Comparison of ENCODE assay signal across 20 mouse cellular contexts in the genomic region with DNA sequence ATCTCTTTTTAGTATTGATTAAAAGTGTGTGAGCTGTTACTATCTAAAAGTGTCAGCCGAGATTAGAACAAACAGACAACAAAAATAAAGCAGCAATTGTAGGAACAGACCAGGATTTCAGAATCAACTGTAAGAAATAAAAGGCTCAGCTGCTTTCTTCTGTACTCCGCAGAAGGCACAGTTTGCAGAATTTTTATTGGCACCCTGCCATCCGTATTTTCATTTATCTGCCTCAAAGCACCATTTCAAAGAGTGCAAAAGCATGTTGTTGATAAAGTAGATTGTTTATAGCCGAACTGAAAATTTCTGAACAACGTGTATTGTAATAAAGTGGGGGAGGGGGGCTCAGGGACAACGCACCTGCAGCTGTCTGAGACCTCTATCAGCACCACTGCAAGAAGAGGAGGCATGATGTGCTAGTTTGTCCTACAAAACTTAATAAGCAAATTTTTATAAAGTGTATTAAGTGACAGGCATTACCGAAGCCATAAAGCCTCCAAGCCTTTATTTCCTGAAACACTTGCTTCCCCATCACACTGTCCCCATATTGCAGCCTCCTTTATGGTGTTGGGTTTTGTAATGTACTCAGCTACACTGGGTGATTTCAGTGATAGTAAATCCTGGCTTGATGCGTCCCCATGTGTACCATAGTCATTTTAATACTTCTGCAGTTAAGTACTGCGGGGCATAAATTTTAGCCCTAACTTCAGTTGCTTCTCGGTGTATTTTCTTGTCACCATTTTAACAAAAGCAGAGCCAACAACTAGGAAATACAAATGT.
DNase-seq lines count a peak whose midpoint lies in the region; ATAC-seq and TF ChIP-seq lines count a peak whose summit lies in the region.
"Had no signal": no experiment of that assay in that cellular context is flagged by ENCODE, and none has a peak within 500 bp of the region (broad histone marks: within the 10 kb centered on the region; RNA-seq: fewer than 3 reads in every experiment).

No protein-coding gene starts in this region.

- no peaks in the 10 kb centered on the region for H3K9me3 ChIP-seq in forebrain, embryonic 15.5 days
- H3K9me3 ChIP-seq in forebrain, embryonic 10.5 days: no peaks in the 10 kb centered on the region
- no peaks in the 10 kb centered on the region for H3K9me3 ChIP-seq in midbrain, embryonic 14.5 days (ENCODE audit: control insufficient read depth, low read length)
- no peaks in the 10 kb centered on the region for H3K9me3 ChIP-seq in midbrain, embryonic 10.5 days (replicated peaks)
- no peaks in the 10 kb centered on the region for H3K9me3 ChIP-seq in neural tube, embryonic 15.5 days (replicated peaks)
- H3K9me3 ChIP-seq: embryonic facial prominence, embryonic 10.5 days; heart, embryonic 10.5 days; hindbrain, embryonic 13.5 days; intestine, embryonic 15.5 days had no signal

- no peaks in the 10 kb centered on the region for H3K27me3 ChIP-seq in forebrain, embryonic 15.5 days
- no peaks in the 10 kb centered on the region for H3K27me3 ChIP-seq in forebrain, embryonic 10.5 days (ENCODE audit: poor library complexity, severe bottlenecking)
- no peaks in the 10 kb centered on the region for H3K27me3 ChIP-seq in midbrain, embryonic 14.5 days (ENCODE audit: control insufficient read depth, insufficient read depth, low read length)
- no peaks in the 10 kb centered on the region for H3K27me3 ChIP-seq in midbrain, embryonic 10.5 days (ENCODE audit: low read depth, poor library complexity, severe bottlenecking)
- no peaks in the 10 kb centered on the region for H3K27me3 ChIP-seq in neural tube, embryonic 15.5 days (replicated peaks)
- no peaks in the 10 kb centered on the region for H3K27me3 ChIP-seq in heart, adult 2 months (ENCODE audit: control insufficient read depth, insufficient read depth, low read length)
- H3K27me3 ChIP-seq: CH12.LX; hindbrain, embryonic 13.5 days; intestine, embryonic 15.5 days had no signal

- no peak overlapping the region for H3K4me3 ChIP-seq in forebrain, embryonic 15.5 days
- H3K4me3 ChIP-seq in forebrain, embryonic 10.5 days: no peak overlapping the region
- no peak overlapping the region for H3K4me3 ChIP-seq in midbrain, embryonic 14.5 days (replicated peaks; ENCODE audit: low read depth, low read length)
- no peak overlapping the region for H3K4me3 ChIP-seq in midbrain, embryonic 10.5 days
- H3K4me3 ChIP-seq in neural tube, embryonic 15.5 days (replicated peaks): no peak overlapping the region
- H3K4me3 ChIP-seq in heart, adult 2 months: no peak overlapping the region
- H3K4me3 ChIP-seq: embryonic facial prominence, embryonic 10.5 days; heart, embryonic 10.5 days; hindbrain, embryonic 13.5 days; intestine, embryonic 15.5 days had no signal

- no peak for TF ChIP-seq POLR2A in brain, embryonic 14.5 days (IDR thresholded peaks at IDR 0.05; ENCODE audit: borderline replicate concordance, extremely low read depth, insufficient read depth, insufficient read length, poor library complexity, severe bottlenecking)
- TF ChIP-seq POLR2A in heart, adult 2 months (IDR thresholded peaks at IDR 0.05; ENCODE audit: insufficient read depth, low read depth, low read length): no peak

- H3K27ac ChIP-seq in forebrain, embryonic 15.5 days (replicated peaks): 0 out of 2 replicates have a peak overlapping the region, but pooled peaks have one; percentile 21
- no peak overlapping the region for H3K27ac ChIP-seq in forebrain, embryonic 10.5 days
- no peak overlapping the region for H3K27ac ChIP-seq in midbrain, embryonic 14.5 days (replicated peaks; ENCODE audit: low read depth, low read length)
- H3K27ac ChIP-seq in midbrain, embryonic 10.5 days (replicated peaks): no peak overlapping the region
- H3K27ac ChIP-seq in neural tube, embryonic 15.5 days (replicated peaks): no peak overlapping the region
- H3K27ac ChIP-seq in heart, adult 2 months: no peak overlapping the region
- H3K27ac ChIP-seq: embryonic facial prominence, embryonic 10.5 days; heart, embryonic 10.5 days; hindbrain, embryonic 13.5 days; intestine, embryonic 15.5 days had no signal

- TF ChIP-seq EP300 in heart, adult 2 months (IDR thresholded peaks at IDR 0.05; ENCODE audit: insufficient read depth, low read depth, low read length): no peak

- 69% methylated on average over 10 of the region's 10 CpGs for WGBS in forebrain, embryonic 15.5 days
- 89% methylated on average over 10 of the region's 10 CpGs for WGBS in forebrain, embryonic 10.5 days
- 87% methylated on average over 10 of the region's 10 CpGs for WGBS in midbrain, embryonic 14.5 days
- 92% methylated on average over 10 of the region's 10 CpGs for WGBS in midbrain, embryonic 10.5 days
- WGBS in neural tube, embryonic 15.5 days: 54% methylated on average over 10 of the region's 10 CpGs
- WGBS in heart, adult 2 months: 58% methylated on average over 10 of the region's 10 CpGs

- no peak; the same call in 1 of the 2 replicates for ATAC-seq in forebrain, embryonic 15.5 days (replicated peaks)
- ATAC-seq in midbrain, embryonic 14.5 days (ENCODE audit: low FRiP score, low TSS enrichment): no peak
- ATAC-seq in neural tube, embryonic 15.5 days (ENCODE audit: low FRiP score): peak; percentile 55; the same call in 1 of the 2 replicates
- ATAC-seq: activated CD4-positive, CD25-positive, alpha-beta regulatory T cell, adult 4 months; intestine, embryonic 15.5 days; Patski had no signal

- no peaks in the 10 kb centered on the region for H3K79me2 ChIP-seq in heart, adult 2 months (replicated peaks; ENCODE audit: control insufficient read depth, insufficient read depth, low read length)

- no peak overlapping the region for H3K4me2 ChIP-seq in forebrain, embryonic 15.5 days (replicated peaks)
- no peak overlapping the region for H3K4me2 ChIP-seq in midbrain, embryonic 14.5 days (ENCODE audit: low read length)
- H3K4me2 ChIP-seq in neural tube, embryonic 15.5 days: no peak overlapping the region
- H3K4me2 ChIP-seq: hindbrain, embryonic 13.5 days; intestine, embryonic 15.5 days had no signal

- no peaks in the 10 kb centered on the region for H3K36me3 ChIP-seq in forebrain, embryonic 15.5 days
- no peaks in the 10 kb centered on the region for H3K36me3 ChIP-seq in forebrain, embryonic 10.5 days (replicated peaks)
- H3K36me3 ChIP-seq in midbrain, embryonic 14.5 days (ENCODE audit: control insufficient read depth, insufficient read depth, low read length): no peaks in the 10 kb centered on the region
- H3K36me3 ChIP-seq in midbrain, embryonic 10.5 days: no peaks in the 10 kb centered on the region
- H3K36me3 ChIP-seq in neural tube, embryonic 15.5 days: no peaks in the 10 kb centered on the region
- no peaks in the 10 kb centered on the region for H3K36me3 ChIP-seq in heart, adult 2 months (ENCODE audit: control insufficient read depth, insufficient read depth, low read length)
- H3K36me3 ChIP-seq: embryonic facial prominence, embryonic 10.5 days; heart, embryonic 10.5 days; hindbrain, embryonic 13.5 days; intestine, embryonic 15.5 days had no signal

- DNase-seq in forebrain, embryonic 10.5 days (ENCODE audit: extremely low spot score, low spot score): no peak
- peak; percentile 18 for DNase-seq in midbrain, embryonic 14.5 days
- no peak for DNase-seq in midbrain, embryonic 10.5 days (ENCODE audit: low spot score)
- peak; percentile 63 for DNase-seq in brain, embryonic 14.5 days (ENCODE audit: low read depth)
- no peak for DNase-seq in heart, adult 2 months
- DNase-seq: adrenal gland, postnatal 14 days; cerebellum, adult 2 months; gastrocnemius, postnatal 36 days; heart, adult 11 months; heart, postnatal 10 days; heart, postnatal 4 days had no signal

- H3K4me1 ChIP-seq in forebrain, embryonic 15.5 days: peaks cover 6% of the 10 kb centered on the region
- H3K4me1 ChIP-seq in forebrain, embryonic 10.5 days: no peaks in the 10 kb centered on the region
- no peaks in the 10 kb centered on the region for H3K4me1 ChIP-seq in midbrain, embryonic 14.5 days (ENCODE audit: control insufficient read depth, insufficient read depth, low read length)
- H3K4me1 ChIP-seq in midbrain, embryonic 10.5 days: no peaks in the 10 kb centered on the region
- H3K4me1 ChIP-seq in neural tube, embryonic 15.5 days: 0 out of 2 replicates have a peak, but pooled peaks cover 4% of the 10 kb centered on the region
- no peaks in the 10 kb centered on the region for H3K4me1 ChIP-seq in heart, adult 2 months (ENCODE audit: control insufficient read depth, insufficient read depth, low read length)
- H3K4me1 ChIP-seq: embryonic facial prominence, embryonic 10.5 days; hindbrain, embryonic 13.5 days had no signal

- no peak for TF ChIP-seq CTCF in brain, embryonic 14.5 days (IDR thresholded peaks at IDR 0.05; ENCODE audit: borderline replicate concordance, extremely low read depth, insufficient read depth, insufficient read length)
- no peak for TF ChIP-seq CTCF in heart, adult 2 months (IDR thresholded peaks at IDR 0.05)

- intact Hi-C loops in heart, adult 2 months (cut with DNase I): no loop called here

- no peak overlapping the region for H3K9ac ChIP-seq in forebrain, embryonic 15.5 days (replicated peaks)
- H3K9ac ChIP-seq in midbrain, embryonic 14.5 days (replicated peaks; ENCODE audit: low read length): no peak overlapping the region
- no peak overlapping the region for H3K9ac ChIP-seq in neural tube, embryonic 15.5 days (replicated peaks)
- H3K9ac ChIP-seq in heart, adult 2 months (ENCODE audit: low read depth, low read length): no peak overlapping the region
- H3K9ac ChIP-seq: hindbrain, embryonic 13.5 days; intestine, embryonic 15.5 days had no signal

Comparison
In these comparisons a context has a peak if more than half of its experiments do, and no peak if none do; other contexts are left out.
1. DNase-seq: peak in midbrain, embryonic 14.5 days (single experiment) and brain, embryonic 14.5 days (single experiment); none in forebrain, embryonic 10.5 days (single experiment), midbrain, embryonic 10.5 days (single experiment) and heart, adult 2 months (0 of 2).